Mouse (Mus musculus): Measurements from ENCODE around the gene Nipbl. TPM values are rescaled to one million over a fixed set of nuclear protein-coding genes. Genes with fewer than 3 reads are reported as not detected.
"Not testable (repeated sequence)": the region's sequence is repeated elsewhere in the genome, so short reads cannot be mapped to it uniquely, and the experiment has no call there.

Gene Nipbl
- polyA plus RNA-seq, 1 experiment: 19.5 TPM

- DNase-seq: no peak
- Histone ChIP-seq H3K36me3 (ENCODE audit: control insufficient read depth, insufficient read depth, low read length) (no peaks in the 10 kb centered on the region), H3K27ac (ENCODE audit: control insufficient read depth, insufficient read depth, low read length) (no peak overlapping the region), H3K4me3 (ENCODE audit: control insufficient read depth, insufficient read depth, low read length) (no peak overlapping the region), H3K4me1 (replicated peaks; ENCODE audit: control insufficient read depth, insufficient read depth, low read length) (no peaks in the 10 kb centered on the region), H3K27me3 (ENCODE audit: control insufficient read depth, insufficient read depth, low read length) (no peaks in the 10 kb centered on the region)
- TF ChIP-seq CTCF (IDR thresholded peaks at IDR 0.05; ENCODE audit: borderline replicate concordance, control insufficient read depth, extremely low read depth, insufficient read depth, low read length, poor library complexity) (no peak), POLR2A (IDR thresholded peaks at IDR 0.05; ENCODE audit: control insufficient read depth, extremely low read depth, insufficient read depth, low read length, poor library complexity) (no peak)
- 84% methylated on average over 2 of the region's 2 CpGs for WGBS
Measured at GRCm38 (mm10) chr15:8459979-8460378, 15.7 kb upstream of the Nipbl start.

DNA sequence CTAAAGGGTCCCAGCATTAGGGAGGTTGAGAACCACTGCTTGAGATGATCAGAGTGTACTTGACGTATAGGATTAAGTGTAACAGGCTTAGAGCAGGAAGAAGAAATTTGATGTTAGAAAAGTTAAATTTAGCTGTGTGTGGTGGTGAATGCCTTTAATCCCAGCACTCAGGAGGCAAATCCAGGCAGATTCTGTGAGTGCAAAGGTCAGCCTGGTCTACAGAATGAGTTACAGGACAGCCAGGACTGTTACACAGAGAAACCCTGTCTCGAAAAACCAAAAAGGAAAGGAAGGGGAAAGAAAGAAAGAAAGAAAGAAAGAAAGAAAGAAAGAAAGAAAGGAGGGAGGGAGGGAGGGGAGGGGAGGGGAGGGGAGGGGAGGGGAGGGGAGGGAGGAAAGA, 12.0 kb upstream of the Nipbl start:
- 83% methylated on average over 2 of the region's 2 CpGs for WGBS
- not testable (repeated sequence) for H3K4me1 ChIP-seq (replicated peaks; ENCODE audit: control insufficient read depth, insufficient read depth, low read length); H3K4me3 ChIP-seq (ENCODE audit: control insufficient read depth, insufficient read depth, low read length); H3K27ac ChIP-seq (ENCODE audit: control insufficient read depth, insufficient read depth, low read length); H3K27me3 ChIP-seq (ENCODE audit: control insufficient read depth, insufficient read depth, low read length); DNase-seq; H3K36me3 ChIP-seq (ENCODE audit: control insufficient read depth, insufficient read depth, low read length)

- TF ChIP-seq CTCF (IDR thresholded peaks at IDR 0.05; ENCODE audit: borderline replicate concordance, control insufficient read depth, extremely low read depth, insufficient read depth, low read length, poor library complexity) (no peak), POLR2A (IDR thresholded peaks at IDR 0.05; ENCODE audit: control insufficient read depth, extremely low read depth, insufficient read depth, low read length, poor library complexity) (no peak)
- H3K27ac ChIP-seq (ENCODE audit: control insufficient read depth, insufficient read depth, low read length): no peak overlapping the region
- WGBS: 71% methylated on average over 2 of the region's 2 CpGs
- H3K36me3 ChIP-seq (ENCODE audit: control insufficient read depth, insufficient read depth, low read length): no peaks in the 10 kb centered on the region; the same call in 1 of the 2 replicates
- DNase-seq: no peak
- H3K4me1 ChIP-seq (replicated peaks; ENCODE audit: control insufficient read depth, insufficient read depth, low read length): peaks cover 4% of the 10 kb centered on the region; the same call in 1 of the 2 replicates
- no peaks in the 10 kb centered on the region for H3K27me3 ChIP-seq (ENCODE audit: control insufficient read depth, insufficient read depth, low read length)
- H3K4me3 ChIP-seq (ENCODE audit: control insufficient read depth, insufficient read depth, low read length): no peak overlapping the region
Measured at GRCm38 (mm10) chr15:8455486-8455885, 11.2 kb upstream of the Nipbl start.

DNA sequence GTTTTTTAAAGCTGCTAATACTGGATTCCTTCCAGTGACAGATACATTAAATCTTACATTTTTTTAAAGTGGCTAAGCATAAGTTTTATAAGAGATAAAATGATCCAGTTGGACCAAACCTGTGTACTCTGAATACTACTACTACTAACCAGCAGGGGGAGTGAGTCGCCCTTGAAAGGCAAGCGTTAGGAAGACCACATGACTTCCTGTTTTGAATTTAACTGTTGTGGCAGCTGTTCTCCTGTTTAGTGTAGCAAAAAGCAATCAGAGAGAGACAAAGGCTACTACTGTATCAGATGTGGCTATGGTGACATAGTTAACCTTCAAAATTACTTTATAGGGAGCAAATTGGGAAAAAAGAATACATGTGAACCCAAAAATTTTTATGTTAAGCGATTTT, 6.8 kb upstream of the Nipbl start:
- H3K36me3 ChIP-seq (ENCODE audit: control insufficient read depth, insufficient read depth, low read length): no peaks in the 10 kb centered on the region; the same call in 1 of the 2 replicates
- peaks cover 7% of the 10 kb centered on the region for H3K4me1 ChIP-seq (replicated peaks; ENCODE audit: control insufficient read depth, insufficient read depth, low read length)
- 22% methylated on average over 3 of the region's 3 CpGs for WGBS
- TF ChIP-seq CTCF (IDR thresholded peaks at IDR 0.05; ENCODE audit: borderline replicate concordance, control insufficient read depth, extremely low read depth, insufficient read depth, low read length, poor library complexity): no peak
- TF ChIP-seq POLR2A (IDR thresholded peaks at IDR 0.05; ENCODE audit: control insufficient read depth, extremely low read depth, insufficient read depth, low read length, poor library complexity): no peak
- no peaks in the 10 kb centered on the region for H3K27me3 ChIP-seq (ENCODE audit: control insufficient read depth, insufficient read depth, low read length)
- peak overlapping the region; percentile 97 for H3K27ac ChIP-seq (ENCODE audit: control insufficient read depth, insufficient read depth, low read length)
- DNase-seq: peak; percentile 65
- H3K4me3 ChIP-seq (ENCODE audit: control insufficient read depth, insufficient read depth, low read length): no peak overlapping the region

DNA sequence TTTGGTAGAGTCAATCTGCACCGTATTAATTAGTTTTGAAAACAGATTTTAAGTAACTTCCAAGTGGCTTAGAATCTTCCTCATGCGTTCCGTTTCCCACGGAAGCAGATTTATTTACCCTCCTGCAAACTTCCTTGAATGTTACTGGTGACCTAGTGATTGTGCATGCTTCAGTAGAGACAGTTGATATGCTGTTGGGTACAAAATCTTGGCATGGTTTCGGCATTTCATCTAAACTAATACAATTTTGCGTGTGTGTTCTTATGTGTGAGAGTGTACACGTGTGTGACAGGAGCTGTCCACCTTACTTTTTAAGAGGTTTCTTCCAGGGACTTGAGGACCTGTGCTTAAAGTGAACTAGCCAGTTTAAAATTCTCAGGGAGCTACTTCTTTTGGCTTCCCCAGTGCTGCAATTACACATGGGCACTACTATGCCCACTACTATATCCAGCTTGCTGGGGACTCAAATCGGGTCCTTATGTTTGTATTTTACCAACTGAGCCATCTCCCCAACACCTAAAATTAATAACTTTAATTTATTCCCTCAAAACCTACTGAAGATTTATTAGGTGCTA, 3.0 kb upstream of the Nipbl start:
- H3K4me3 ChIP-seq (ENCODE audit: control insufficient read depth, insufficient read depth, low read length): no peak overlapping the region
- H3K4me1 ChIP-seq (replicated peaks; ENCODE audit: control insufficient read depth, insufficient read depth, low read length): peaks cover 7% of the 10 kb centered on the region
- no peak overlapping the region for H3K27ac ChIP-seq (ENCODE audit: control insufficient read depth, insufficient read depth, low read length)
- H3K27me3 ChIP-seq (ENCODE audit: control insufficient read depth, insufficient read depth, low read length): no peaks in the 10 kb centered on the region
- H3K36me3 ChIP-seq (ENCODE audit: control insufficient read depth, insufficient read depth, low read length): no peaks in the 10 kb centered on the region; the same call in 1 of the 2 replicates
- TF ChIP-seq CTCF (IDR thresholded peaks at IDR 0.05; ENCODE audit: borderline replicate concordance, control insufficient read depth, extremely low read depth, insufficient read depth, low read length, poor library complexity): no peak
- TF ChIP-seq POLR2A (IDR thresholded peaks at IDR 0.05; ENCODE audit: control insufficient read depth, extremely low read depth, insufficient read depth, low read length, poor library complexity): no peak
- 70% methylated on average over 8 of the region's 8 CpGs for WGBS
- DNase-seq: no peak

DNA sequence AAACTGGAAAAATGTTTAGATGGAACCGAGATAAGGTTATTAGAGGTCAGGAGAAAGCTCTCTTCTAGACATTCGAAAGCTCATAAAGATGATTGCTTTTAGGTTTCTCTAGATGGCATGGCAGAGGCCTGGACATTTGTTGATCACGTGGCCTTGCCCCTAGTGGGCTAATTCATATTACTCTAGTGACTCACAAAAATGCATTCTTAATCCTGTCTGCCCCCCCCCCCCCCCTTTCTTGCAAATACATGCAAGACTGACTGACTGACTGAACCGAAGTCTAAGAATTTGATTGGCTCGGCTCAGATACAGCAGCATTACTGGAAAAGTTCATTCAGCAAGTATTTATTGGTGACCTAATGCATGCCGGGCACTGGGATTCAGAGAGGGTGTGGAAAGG, 2.2 kb upstream of the Nipbl start:
- peak; percentile 19 for DNase-seq
- WGBS: 7% methylated on average over 6 of the region's 6 CpGs
- Histone ChIP-seq H3K27me3 (ENCODE audit: control insufficient read depth, insufficient read depth, low read length) (no peaks in the 10 kb centered on the region), H3K4me3 (ENCODE audit: control insufficient read depth, insufficient read depth, low read length) (no peak overlapping the region; the same call in 1 of the 2 replicates), H3K27ac (ENCODE audit: control insufficient read depth, insufficient read depth, low read length) (peak overlapping the region; percentile 83), H3K36me3 (ENCODE audit: control insufficient read depth, insufficient read depth, low read length) (no peaks in the 10 kb centered on the region), H3K4me1 (replicated peaks; ENCODE audit: control insufficient read depth, insufficient read depth, low read length) (peaks cover 7% of the 10 kb centered on the region)
- TF ChIP-seq POLR2A (IDR thresholded peaks at IDR 0.05; ENCODE audit: control insufficient read depth, extremely low read depth, insufficient read depth, low read length, poor library complexity) (no peak), CTCF (IDR thresholded peaks at IDR 0.05; ENCODE audit: borderline replicate concordance, control insufficient read depth, extremely low read depth, insufficient read depth, low read length, poor library complexity) (no peak)

DNA sequence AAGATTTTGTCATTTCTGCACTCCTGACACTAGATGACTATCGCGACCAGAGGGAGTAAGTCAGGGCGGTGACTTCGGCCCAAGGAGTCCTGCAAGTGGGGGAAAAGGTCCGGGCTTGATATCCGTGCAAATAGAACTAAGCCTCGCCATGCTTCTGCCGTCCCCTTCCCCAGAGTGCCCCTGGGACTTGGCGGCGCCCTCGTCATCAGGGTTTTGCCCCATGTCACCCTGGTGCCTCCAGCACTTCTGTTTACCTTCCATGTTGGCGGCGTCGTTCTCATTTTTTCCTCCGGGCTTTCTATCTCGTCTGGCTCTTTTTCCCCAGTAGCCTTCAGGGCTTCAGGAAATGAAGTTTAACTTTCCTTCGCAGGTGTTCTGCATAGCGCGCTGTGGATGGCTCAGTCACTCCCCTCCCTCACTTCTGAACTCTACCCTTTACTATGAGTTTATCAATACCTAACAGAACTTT, 1.7 kb upstream of the Nipbl start:
- peak overlapping the region; percentile 81 for H3K4me3 ChIP-seq (ENCODE audit: control insufficient read depth, insufficient read depth, low read length)
- no peaks in the 10 kb centered on the region for H3K36me3 ChIP-seq (ENCODE audit: control insufficient read depth, insufficient read depth, low read length)
- H3K27ac ChIP-seq (ENCODE audit: control insufficient read depth, insufficient read depth, low read length): peak overlapping the region; percentile 83
- TF ChIP-seq POLR2A (IDR thresholded peaks at IDR 0.05; ENCODE audit: control insufficient read depth, extremely low read depth, insufficient read depth, low read length, poor library complexity): no peak
- H3K27me3 ChIP-seq (ENCODE audit: control insufficient read depth, insufficient read depth, low read length): no peaks in the 10 kb centered on the region
- H3K4me1 ChIP-seq (replicated peaks; ENCODE audit: control insufficient read depth, insufficient read depth, low read length): peaks cover 6% of the 10 kb centered on the region
- peak; percentile 55 for DNase-seq
- under 1% methylated on average over 19 of the region's 19 CpGs for WGBS
